Mouse (Mus musculus) stomach, embryonic 14.5 days (tissue): ENCODE measurements around the gene Krtdap. TPM values are rescaled to one million over a fixed set of nuclear protein-coding genes. Genes with fewer than 3 reads are reported as not detected.
"Not testable (repeated sequence)": the region's sequence is repeated elsewhere in the genome, so short reads cannot be mapped to it uniquely, and the experiment has no call there.

ENCODE experiments used
- ATAC-seq: fragments of 200-750 bp; cut with Nextera tagmentation; 2 replicates; pipeline ENCODE4 v1.8.0; 2017; ENCODE audit warnings: low read depth, moderate TSS enrichment; ENCODE audit not compliant: insufficient number of reproducible peaks, insufficient read depth, low FRiP score
- H3K27ac ChIP-seq: fragments of 300-500 bp; sonication (generic); 2 replicates; pipeline ENCODE4 v1.5.1; 2014; ENCODE audit warnings: mild to moderate bottlenecking, low read length, moderate library complexity, mixed read lengths
- H3K27me3 ChIP-seq: fragments of 300-500 bp; sonication (generic); 2 replicates; pipeline ENCODE4 v1.6.1; 2014; ENCODE audit warnings: low read length, control low read depth, mixed read lengths; ENCODE audit not compliant: control insufficient read depth, insufficient read depth
- H3K36me3 ChIP-seq: fragments of 300-500 bp; sonication (generic); 2 replicates; pipeline ENCODE4 v1.6.1; 2014; ENCODE audit warnings: mild to moderate bottlenecking, control low read depth, low read length, moderate library complexity, mixed read lengths; ENCODE audit not compliant: control insufficient read depth, insufficient read depth
- H3K4me1 ChIP-seq: fragments of 300-500 bp; sonication (generic); 2 replicates; pipeline ENCODE4 v1.6.1; 2014; ENCODE audit warnings: low read length, control low read depth, mixed read lengths; ENCODE audit not compliant: control insufficient read depth, insufficient read depth
- H3K4me2 ChIP-seq: fragments of 300-500 bp; sonication (generic); replicated peaks from 2 replicates; pipeline ENCODE4 v1.6.1; 2014; ENCODE audit warnings: low read depth, low read length, control low read depth
- H3K4me3 ChIP-seq: fragments of 300-500 bp; sonication (generic); 2 replicates; pipeline ENCODE4 v1.5.1; 2014; ENCODE audit warnings: low read depth, low read length, control low read depth
- H3K9ac ChIP-seq: fragments of 300-500 bp; sonication (generic); replicated peaks from 2 replicates; pipeline ENCODE4 v1.6.1; 2014; ENCODE audit warnings: low read depth, mild to moderate bottlenecking, control low read depth, low read length, moderate library complexity, mixed read lengths
- H3K9me3 ChIP-seq: fragments of 300-500 bp; sonication (generic); 2 replicates; pipeline ENCODE4 v1.6.1; 2016; ENCODE audit warnings: low read depth, low read length, control low read depth; ENCODE audit not compliant: control insufficient read depth
- WGBS: fragments of 180-500 bp; shearing (Covaris S2); extraction: QIAGEN DNeasy Blood & Tissue Kit; methylation state at CpG from one replicate; pipeline ENCODE4 v1.1.7; 2014; 5-methylcytosine and 5-hydroxymethylcytosine counted together
- polyA plus RNA-seq: library from polyadenylated mRNA; unstranded; fragments of >200 nt; fragmentation: Nextera tagmentation; extraction: Ambion mirVana; gene quantifications from 2 replicates; pipeline ENCODE4 v1.2.1, GENCODE M21; 2014

Krtdap gene
- polyA plus RNA-seq, 1 experiment from 2014 or later, result 9.2 TPM

DNA sequence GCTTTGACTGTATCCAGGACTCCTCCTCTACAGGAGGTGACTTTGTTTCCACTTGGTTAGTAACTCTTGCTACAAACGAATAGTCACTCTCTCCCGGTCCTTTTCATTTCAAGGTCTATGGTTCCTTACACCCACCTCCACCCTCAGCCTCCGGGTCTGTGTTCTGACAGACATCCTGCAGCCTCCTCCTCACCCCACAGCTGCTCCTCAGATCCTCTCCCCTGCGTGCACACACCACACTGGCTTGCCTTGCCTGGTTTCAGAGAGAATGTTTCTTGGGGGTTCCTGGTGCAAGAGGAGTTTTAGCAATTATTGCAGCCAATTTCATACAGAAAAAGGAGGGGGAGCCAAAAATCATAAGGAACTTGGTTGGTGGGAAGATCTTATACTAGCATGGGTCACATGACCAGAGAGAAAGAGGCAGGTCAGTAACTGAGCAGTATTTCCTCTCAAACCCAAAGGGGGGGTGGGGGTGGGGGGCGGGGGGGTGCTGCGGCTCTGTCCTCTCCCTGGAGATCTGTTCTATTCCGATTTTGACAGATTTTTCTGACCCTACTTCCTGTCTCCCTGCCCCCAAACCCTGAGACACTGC is 33.3 kb downstream of the Krtdap start:
- H3K36me3 ChIP-seq, result no peaks in the 10 kb centered on the region
- no peaks in the 10 kb centered on the region for H3K9me3 ChIP-seq
- no peak overlapping the region for H3K4me3 ChIP-seq
- WGBS, result 46% methylated on average over 7 of the region's 7 CpGs
- H3K9ac ChIP-seq, result no peak overlapping the region
- peak overlapping the region; percentile 55; the same call in 1 of the 2 replicates for H3K27ac ChIP-seq
- no peak for ATAC-seq
- H3K4me2 ChIP-seq, result no peak overlapping the region
- no peaks in the 10 kb centered on the region for H3K27me3 ChIP-seq
- peaks cover 9% of the 10 kb centered on the region; the same call in 1 of the 2 replicates for H3K4me1 ChIP-seq

DNA sequence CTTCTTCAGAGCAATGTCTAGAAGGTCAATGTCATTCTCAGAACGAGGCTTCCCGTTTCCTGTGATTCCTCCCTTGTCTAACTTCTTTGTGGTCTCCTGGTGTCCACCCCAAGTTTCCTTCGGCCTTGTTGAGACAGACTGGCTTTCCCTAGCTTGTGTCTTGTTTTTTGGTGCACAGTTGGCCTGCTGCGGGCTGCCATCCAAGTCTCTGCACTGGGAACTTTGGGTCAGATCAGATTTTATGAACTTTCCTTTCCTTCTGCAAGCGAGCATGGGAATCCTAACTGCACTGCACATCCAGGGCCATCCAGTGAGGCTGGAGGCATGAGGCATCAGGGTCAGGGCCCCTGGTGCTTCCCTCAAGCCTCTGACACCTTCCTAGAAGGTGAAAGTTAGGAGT is 33.8 kb downstream of the Krtdap start:
- Histone ChIP-seq H3K27me3 (no peaks in the 10 kb centered on the region), H3K4me3 (no peak overlapping the region), H3K9ac (no peak overlapping the region), H3K4me1 (peaks cover 9% of the 10 kb centered on the region; the same call in 1 of the 2 replicates), H3K9me3 (no peaks in the 10 kb centered on the region), H3K4me2 (no peak overlapping the region), H3K27ac (peak overlapping the region; percentile 52; the same call in 1 of the 2 replicates), H3K36me3 (no peaks in the 10 kb centered on the region)
- no peak for ATAC-seq
- 65% methylated on average over 5 of the region's 5 CpGs for whole genome bisulfite sequencing

- no peaks in the 10 kb centered on the region for H3K9me3 ChIP-seq
- no peak within 1 kb of the TSS for H3K4me2 ChIP-seq
- H3K9ac ChIP-seq, result no peak within 1 kb of the TSS
- H3K27ac ChIP-seq, result no peak within 1 kb of the TSS
- no peak within 1 kb of the TSS for H3K4me3 ChIP-seq
- peaks cover 9% of the 10 kb centered on the region; the same call in 1 of the 2 replicates for H3K4me1 ChIP-seq
- H3K36me3 ChIP-seq, result no peaks in the 10 kb centered on the region
- ATAC-seq, result no peak
- WGBS, result 87% methylated on average over 18 of the region's 18 CpGs
- H3K27me3 ChIP-seq, result no peaks in the 10 kb centered on the region
These were observed 36.0 kb downstream of the Krtdap start, which contains the start of gene Ffar2 for GRCm38 (mm10) chr7:30823675-30824074. TSS of gene Ffar2 (minus strand) at chr7:30823775.

- Histone ChIP-seq H3K9ac (no peak overlapping the region), H3K4me3 (no peak overlapping the region), H3K27me3 (no peaks in the 10 kb centered on the region), H3K4me2 (no peak overlapping the region), H3K27ac (no peak overlapping the region), H3K9me3 (no peaks in the 10 kb centered on the region), H3K4me1 (peaks cover 9% of the 10 kb centered on the region; the same call in 1 of the 2 replicates), H3K36me3 (no peaks in the 10 kb centered on the region)
- ATAC-seq, result no peak
- 78% methylated on average over 3 of the region's 3 CpGs for WGBS
These were observed 36.6 kb downstream of the Krtdap start for GRCm38 (mm10) chr7:30824306-30824705.

GRCm38 (mm10) chr7:30826660-30827059 is 39.0 kb downstream of the Krtdap start:
- no peak overlapping the region for H3K27ac ChIP-seq
- H3K9me3 ChIP-seq, result no peaks in the 10 kb centered on the region
- no peak overlapping the region for H3K4me3 ChIP-seq
- no peak overlapping the region for H3K9ac ChIP-seq
- 91% methylated on average over 10 of the region's 10 CpGs for WGBS
- ATAC-seq, result no peak
- no peak overlapping the region for H3K4me2 ChIP-seq
- no peaks in the 10 kb centered on the region for H3K36me3 ChIP-seq
- no peaks in the 10 kb centered on the region for H3K4me1 ChIP-seq
- no peaks in the 10 kb centered on the region for H3K27me3 ChIP-seq

DNA sequence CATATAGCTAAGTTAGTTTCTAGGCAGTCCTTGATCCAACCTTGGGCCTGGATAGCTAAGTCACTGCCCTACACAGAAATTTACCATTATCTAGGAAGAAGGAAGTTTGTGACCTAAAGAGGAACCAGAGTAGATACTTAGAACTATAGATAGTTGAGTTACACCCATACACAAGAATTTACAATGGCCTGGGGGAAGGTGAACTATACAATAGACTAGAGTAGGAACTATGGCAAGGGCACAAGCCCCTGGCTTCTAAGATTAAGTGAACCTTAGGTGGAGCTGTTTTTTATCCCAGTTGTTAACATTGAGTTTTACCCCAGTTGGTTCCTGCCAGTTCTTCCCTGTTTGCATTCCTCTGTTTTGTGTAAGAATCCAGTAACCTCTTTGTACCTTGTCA is 41.2 kb downstream of the Krtdap start:
- H3K9me3 ChIP-seq, H3K36me3 ChIP-seq, H3K4me1 ChIP-seq, H3K4me2 ChIP-seq, H3K4me3 ChIP-seq, H3K27me3 ChIP-seq, H3K9ac ChIP-seq, ATAC-seq, H3K27ac ChIP-seq: not testable (repeated sequence)

DNA sequence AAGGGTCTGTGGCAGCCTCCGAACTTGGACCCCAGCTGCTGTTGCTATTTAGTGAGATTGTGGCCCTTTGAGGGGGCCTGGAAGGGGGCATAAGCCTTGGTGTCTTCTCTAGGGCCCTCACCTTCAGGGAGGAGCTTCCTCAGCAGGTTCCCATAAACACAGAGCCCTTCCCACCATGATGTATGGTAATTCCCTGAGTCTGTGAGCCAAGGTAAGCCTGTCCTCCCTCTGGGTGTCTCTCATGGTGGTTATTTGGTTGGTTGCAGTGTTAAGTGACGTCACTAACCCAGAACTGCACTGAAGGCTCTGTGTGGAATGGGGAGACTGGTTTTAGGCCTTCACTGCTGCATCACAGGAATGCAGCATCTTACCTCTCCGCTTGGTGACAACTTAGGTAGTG is 41.7 kb downstream of the Krtdap start:
- Histone ChIP-seq H3K27ac (no peak overlapping the region), H3K9me3 (no peaks in the 10 kb centered on the region), H3K9ac (no peak overlapping the region), H3K4me2 (no peak overlapping the region), H3K4me1 (no peaks in the 10 kb centered on the region), H3K4me3 (no peak overlapping the region), H3K36me3 (no peaks in the 10 kb centered on the region), H3K27me3 (no peaks in the 10 kb centered on the region)
- no peak for ATAC-seq
- WGBS, result 71% methylated on average over 3 of the region's 3 CpGs

- H3K27ac ChIP-seq, result no peak overlapping the region
- no peak overlapping the region for H3K4me2 ChIP-seq
- no peak overlapping the region for H3K4me3 ChIP-seq
- ATAC-seq, result no peak
- WGBS, result 59% methylated on average over 17 of the region's 17 CpGs
- H3K4me1 ChIP-seq, result no peaks in the 10 kb centered on the region
- H3K9ac ChIP-seq, result no peak overlapping the region
- no peaks in the 10 kb centered on the region for H3K9me3 ChIP-seq
- H3K36me3 ChIP-seq, result no peaks in the 10 kb centered on the region
- no peaks in the 10 kb centered on the region for H3K27me3 ChIP-seq
These were observed 44.6 kb downstream of the Krtdap start for GRCm38 (mm10) chr7:30832261-30832660.

- H3K4me1 ChIP-seq, H3K27me3 ChIP-seq, H3K27ac ChIP-seq, H3K4me2 ChIP-seq, H3K36me3 ChIP-seq, H3K9ac ChIP-seq, H3K4me3 ChIP-seq, ATAC-seq, H3K9me3 ChIP-seq: not testable (repeated sequence)
- WGBS, result 36% methylated on average over 5 of the region's 11 CpGs
These were observed 45.0 kb downstream of the Krtdap start for GRCm38 (mm10) chr7:30832684-30833083.
